In the genomic region with DNA sequence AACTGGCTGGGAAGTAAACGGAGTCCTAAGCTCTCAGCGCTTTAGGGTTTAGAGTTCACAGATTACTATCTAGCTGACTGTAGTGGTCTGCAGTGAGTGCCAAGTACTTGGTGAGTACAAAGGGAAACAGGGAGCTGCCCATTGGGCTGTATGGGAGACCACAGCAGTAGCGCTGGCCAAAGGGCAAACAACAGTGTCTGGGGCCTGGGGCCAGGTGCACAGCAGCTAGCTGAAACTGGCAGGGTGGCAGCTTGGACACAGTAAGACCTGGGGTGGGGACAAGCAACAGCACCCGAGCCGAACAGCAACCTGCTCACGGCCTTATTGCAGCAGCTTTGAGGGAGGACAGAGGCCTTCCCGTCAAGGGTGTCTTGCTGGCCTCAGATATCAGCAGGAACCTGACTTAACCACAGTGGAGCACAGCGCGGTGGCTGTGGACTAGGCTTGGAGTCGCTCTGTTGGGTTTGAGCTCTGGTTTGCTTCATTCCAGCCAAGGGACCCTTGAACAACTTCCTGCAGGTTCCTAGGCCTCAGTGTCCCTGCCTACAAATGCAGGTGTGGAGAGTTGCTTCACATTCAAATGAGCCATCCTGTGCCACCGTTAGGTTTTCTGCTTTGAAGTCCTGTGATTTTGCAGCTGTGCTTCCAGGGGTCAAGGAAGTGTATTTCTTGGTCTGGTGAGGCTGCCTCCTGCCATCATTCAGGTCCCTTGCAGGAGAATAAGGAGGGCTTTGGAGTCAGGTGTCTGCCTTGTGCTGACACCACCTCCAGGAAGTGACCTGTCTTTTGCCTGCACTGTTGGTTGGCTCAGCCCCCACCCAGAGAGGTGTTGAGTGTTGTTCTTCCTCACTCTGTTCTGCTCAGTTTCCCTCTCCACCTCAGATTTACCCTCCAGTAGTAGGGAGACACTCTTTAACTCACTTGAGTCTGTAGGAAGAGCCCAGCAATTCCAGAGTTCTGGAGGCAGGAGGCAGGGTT, we compare ENCODE assay signal across 18 mouse cellular contexts. TPM values are rescaled to one million over a fixed set of nuclear protein-coding genes. Genes with fewer than 3 reads are reported as not detected.
DNase-seq lines count a peak whose midpoint lies in the region; ATAC-seq and TF ChIP-seq lines count a peak whose summit lies in the region.
"Had no signal": no experiment of that assay in that cellular context is flagged by ENCODE, and none has a peak within 500 bp of the region (broad histone marks: within the 10 kb centered on the region; RNA-seq: fewer than 3 reads in every experiment).

No protein-coding gene starts in this region.

- no peaks in the 10 kb centered on the region for H3K9me3 ChIP-seq in neural tube, embryonic 15.5 days (replicated peaks)
- no peaks in the 10 kb centered on the region for H3K9me3 ChIP-seq in midbrain, embryonic 11.5 days (ENCODE audit: control insufficient read depth, low read length)
- H3K9me3 ChIP-seq: embryonic facial prominence, embryonic 10.5 days; forebrain, embryonic 10.5 days; hindbrain, embryonic 12.5 days; midbrain, embryonic 12.5 days; stomach, embryonic 15.5 days had no signal

- no peaks in the 10 kb centered on the region for H3K27me3 ChIP-seq in spleen, adult 2 months (ENCODE audit: control insufficient read depth, insufficient read depth, low read length)
- H3K27me3 ChIP-seq in neural tube, embryonic 15.5 days (replicated peaks): no peaks in the 10 kb centered on the region
- no peaks in the 10 kb centered on the region for H3K27me3 ChIP-seq in midbrain, embryonic 11.5 days (ENCODE audit: control insufficient read depth, insufficient read depth, low read length)
- H3K27me3 ChIP-seq: hindbrain, embryonic 12.5 days; midbrain, embryonic 12.5 days; stomach, embryonic 15.5 days had no signal

- H3K9ac ChIP-seq in neural tube, embryonic 15.5 days (replicated peaks): no peak overlapping the region
- no peak overlapping the region for H3K9ac ChIP-seq in midbrain, embryonic 11.5 days (ENCODE audit: low read length)
- H3K9ac ChIP-seq: hindbrain, embryonic 12.5 days; midbrain, embryonic 12.5 days; stomach, embryonic 15.5 days had no signal

- ATAC-seq in common myeloid progenitor, adult 5-6 weeks (replicated peaks; ENCODE audit: low read depth, poor library complexity, severe bottlenecking): peak; percentile 87
- ATAC-seq in neural tube, embryonic 15.5 days (ENCODE audit: low FRiP score): no peak
- no peak for ATAC-seq in midbrain, embryonic 11.5 days (ENCODE audit: low FRiP score)

- no peak for TF ChIP-seq POLR2A in spleen, adult 2 months (IDR thresholded peaks at IDR 0.05; ENCODE audit: low read depth, low read length)

- H3K4me1 ChIP-seq in spleen, adult 2 months (ENCODE audit: control insufficient read depth, insufficient read depth, insufficient read length): peaks cover 27% of the 10 kb centered on the region; the same call in 1 of the 2 replicates
- peaks cover 4% of the 10 kb centered on the region; the same call in 1 of the 2 replicates for H3K4me1 ChIP-seq in neural tube, embryonic 15.5 days
- H3K4me1 ChIP-seq in midbrain, embryonic 11.5 days (ENCODE audit: control insufficient read depth, insufficient read depth, low read length): no peaks in the 10 kb centered on the region
- H3K4me1 ChIP-seq: embryonic facial prominence, embryonic 10.5 days; forebrain, embryonic 10.5 days; hindbrain, embryonic 12.5 days; midbrain, embryonic 12.5 days; stomach, embryonic 15.5 days had no signal

- no peak for TF ChIP-seq CTCF in spleen, adult 2 months (IDR thresholded peaks at IDR 0.05; ENCODE audit: extremely low read depth, insufficient read depth, insufficient read length, insufficient replicate concordance)

- WGBS in spleen, adult 2 months: 42% methylated on average over 11 of the region's 11 CpGs
- WGBS in neural tube, embryonic 15.5 days: 91% methylated on average over 11 of the region's 11 CpGs
- 90% methylated on average over 11 of the region's 11 CpGs for WGBS in midbrain, embryonic 11.5 days

- no peak for DNase-seq in spleen, adult 2 months (ENCODE audit: low read depth in 1 of 2, low spot score in 2 of 2)
- no peak for DNase-seq in spleen, postnatal 4 days (ENCODE audit: low spot score in 2 of 2)
- DNase-seq in kidney, postnatal 36 days: peak; percentile 67 to 73
- DNase-seq in thymus, postnatal 25 days: peak; percentile 40
- DNase-seq in spleen, postnatal 36 days (ENCODE audit: low spot score in 2 of 2): no peak
- no peak for DNase-seq in midbrain, embryonic 11.5 days (ENCODE audit: low spot score, missing footprints)
- DNase-seq: cerebellum, adult 2 months; lung, adult 2 months; right cerebral cortex, postnatal 14 days had no signal

- H3K27ac ChIP-seq in spleen, adult 2 months (ENCODE audit: insufficient read depth, low read length): peak overlapping the region; percentile 24; the same call in 1 of the 2 replicates
- H3K27ac ChIP-seq in neural tube, embryonic 15.5 days (replicated peaks): no peak overlapping the region
- H3K27ac ChIP-seq in midbrain, embryonic 11.5 days (ENCODE audit: low read depth, low read length): no peak overlapping the region
- H3K27ac ChIP-seq: embryonic facial prominence, embryonic 10.5 days; forebrain, embryonic 10.5 days; hindbrain, embryonic 12.5 days; layer of hippocampus, adult 2 months; midbrain, embryonic 12.5 days; stomach, embryonic 15.5 days had no signal

- H3K36me3 ChIP-seq in spleen, adult 2 months (ENCODE audit: control insufficient read depth, insufficient read depth, low read length): peaks cover 48% of the 10 kb centered on the region
- peaks cover 62% of the 10 kb centered on the region for H3K36me3 ChIP-seq in neural tube, embryonic 15.5 days
- H3K36me3 ChIP-seq in midbrain, embryonic 11.5 days (ENCODE audit: control insufficient read depth, insufficient read depth, low read length): peaks cover 20% of the 10 kb centered on the region

- no peak overlapping the region for H3K4me2 ChIP-seq in neural tube, embryonic 15.5 days
- no peak overlapping the region for H3K4me2 ChIP-seq in midbrain, embryonic 11.5 days
- H3K4me2 ChIP-seq: heart, embryonic 11.5 days; hindbrain, embryonic 12.5 days; midbrain, embryonic 12.5 days; stomach, embryonic 15.5 days had no signal

- no peak overlapping the region for H3K4me3 ChIP-seq in spleen, adult 2 months (ENCODE audit: extremely low read depth, insufficient read depth, insufficient read length)
- no peak overlapping the region for H3K4me3 ChIP-seq in neural tube, embryonic 15.5 days (replicated peaks)
- no peak overlapping the region for H3K4me3 ChIP-seq in midbrain, embryonic 11.5 days (ENCODE audit: low read depth, low read length)
- H3K4me3 ChIP-seq: embryonic facial prominence, embryonic 10.5 days; forebrain, embryonic 10.5 days; hindbrain, embryonic 12.5 days; layer of hippocampus, adult 2 months; midbrain, embryonic 12.5 days; stomach, embryonic 15.5 days had no signal

RNA-seq across cellular contexts. Expression of a gene that starts 48.5 kb away (rescaled TPM):
- polyA plus RNA-seq in spleen, adult 2 months (2012; rRNA removed): 0.11 TPM in 1 of 2 replicates, not detected in the other
- not detected in 2 replicates for total RNA-seq in common myeloid progenitor, adult 5-6 weeks (2017)
- 2.4 and 8.7 TPM in 2 replicates for polyA plus RNA-seq in neural tube, embryonic 15.5 days (2015; fragmentation: Nextera tagmentation; extraction: Ambion mirVana)
- 1.0 TPM in 2 replicates for polyA plus RNA-seq in midbrain, embryonic 11.5 days (2014; fragmentation: Nextera tagmentation; extraction: Ambion mirVana)

Comparison
In these comparisons a context has a peak if more than half of its experiments do, and no peak if none do; other contexts are left out.
1. DNase-seq: peak in kidney, postnatal 36 days (2 of 2) and thymus, postnatal 25 days (single experiment); none in spleen, adult 2 months (0 of 2), spleen, postnatal 4 days (0 of 2), spleen, postnatal 36 days (0 of 2) and midbrain, embryonic 11.5 days (single experiment).